Mouse (Mus musculus) heart, postnatal 36 days (tissue): Measurements from ENCODE around the gene Prl8a8. TPM values are rescaled to one million over a fixed set of nuclear protein-coding genes. Genes with fewer than 3 reads are reported as not detected.

Experiments used
- DNase-seq, 2 experiments: peaks; one replicate each; pipeline ENCODE4 v3.0.0; 2021 to 2022
- intact Hi-C: fragments of 180-260 bp; cut with DNase I; formaldehyde crosslinking; loops from one replicate; pipeline ENCODE4 v1.15.1; 2025
- total RNA-seq, 2 experiments: library from RNA; stranded (reverse); gene quantifications; 2 replicates each; pipeline ENCODE4 v1.2.3; 2021

Prl8a8 gene
- total RNA-seq = not detected

DNA sequence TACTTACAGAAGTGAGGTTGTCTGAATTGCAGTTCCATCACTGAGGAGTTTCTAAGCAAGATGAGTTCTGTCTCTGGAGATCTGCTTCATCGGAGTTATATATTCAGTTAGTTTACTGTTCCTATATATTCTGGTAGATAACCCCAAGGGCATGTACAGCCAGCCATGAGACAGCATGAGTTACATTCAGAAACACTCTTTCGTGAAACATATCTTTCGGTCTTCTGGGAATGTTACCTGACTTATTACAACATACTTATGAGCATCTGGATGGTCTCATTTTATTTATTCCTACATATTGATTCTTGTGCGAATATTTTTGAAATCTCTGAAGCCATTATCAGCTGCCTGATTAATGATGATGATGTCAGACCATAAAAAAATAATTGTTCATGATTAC is at the start of gene Prl8a8:
Gene Prl8a8 (minus strand): TSS at position 101 of the 400 bp plus-strand sequence.
- no peak for DNase-seq
- intact Hi-C loops = no loop called here

- no peak for DNase-seq
- intact Hi-C loops = no loop called here
Measured at GRCm38 (mm10) chr13:27553336-27553735, 40.3 kb upstream of the Prl8a8 start.

DNA sequence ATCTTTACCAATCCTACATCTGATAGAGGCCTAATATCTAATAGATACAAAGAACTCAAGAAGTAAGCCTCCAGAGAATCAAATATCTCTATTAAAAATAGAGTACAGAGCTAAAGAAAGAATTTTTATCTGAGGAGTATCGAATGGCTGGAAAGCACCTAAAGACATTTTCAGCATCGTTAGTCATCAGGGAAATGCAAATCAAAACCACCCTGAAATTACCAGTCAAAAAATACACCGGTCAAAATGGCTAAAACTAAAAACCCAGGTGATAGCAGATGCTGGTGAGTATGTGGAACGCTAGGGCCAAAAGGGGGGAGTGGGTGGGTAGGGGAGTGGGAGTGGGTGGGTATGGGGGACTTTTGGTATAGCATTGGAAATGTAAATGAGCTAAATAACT is 10.1 kb upstream of the Prl8a8 start:
- no peak for DNase-seq
- intact Hi-C loops = no loop called here

DNA sequence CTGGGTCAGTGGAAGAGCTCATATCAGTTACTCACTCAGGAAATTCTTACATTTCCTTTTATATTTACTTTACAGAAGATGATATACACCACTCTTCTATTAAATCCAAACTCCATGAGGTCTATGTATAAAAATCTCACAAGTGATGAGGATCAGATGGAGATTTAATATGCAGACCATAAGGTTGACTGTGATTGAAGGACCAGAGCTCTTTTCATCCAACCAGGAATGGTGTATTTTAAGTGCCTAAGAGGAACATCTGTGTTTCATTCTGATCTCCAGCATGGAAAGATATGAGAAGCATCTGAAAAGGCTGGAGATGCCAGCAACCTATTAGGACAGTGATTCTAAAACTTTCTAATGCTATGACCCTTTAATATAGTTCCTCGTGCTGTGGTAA is 5.4 kb downstream of the Prl8a8 start:
- intact Hi-C loops = no loop called here
- DNase-seq = no peak

Other genes with a start within 250 kb of the Prl8a8 start
- gene Prl6a1, start 200.6 kb downstream of the Prl8a8 start, total RNA-seq = not detected
- not detected for gene Prl8a2, start 167.5 kb downstream of the Prl8a8 start, total RNA-seq
- gene Prl2b1, start 122.4 kb downstream of the Prl8a8 start, total RNA-seq = not detected
- not detected for gene Prl8a6, start 74.5 kb downstream of the Prl8a8 start, total RNA-seq
- not detected for gene Prl8a9, start 51.4 kb upstream of the Prl8a8 start, total RNA-seq
- gene Prl8a1, start 69.0 kb upstream of the Prl8a8 start, total RNA-seq = not detected
- gene Prl7b1, start 97.4 kb upstream of the Prl8a8 start, total RNA-seq = not detected
- gene Prl7a1, start 129.3 kb upstream of the Prl8a8 start, total RNA-seq = not detected
- not detected for gene Prl7a2, start 154.8 kb upstream of the Prl8a8 start, total RNA-seq
- gene Prl7d1, start 203.5 kb upstream of the Prl8a8 start, total RNA-seq = not detected